Mouse (Mus musculus) gastrocnemius, adult 8-10 months (tissue): ENCODE measurements around the gene Gtpbp1. TPM values are rescaled to one million over a fixed set of nuclear protein-coding genes. Genes with fewer than 3 reads are reported as not detected.

Experiments used
- DNase-seq, 2 experiments: peaks; one replicate each; pipeline ENCODE4 v3.0.0; 2022; ENCODE audit warnings: low spot score in 2 of 2
- total RNA-seq, 4 experiments: library from RNA; stranded (reverse); gene quantifications; 2 replicates each; pipeline ENCODE4 v1.2.4; 2022

The Gtpbp1 gene
- total RNA-seq, 4 experiments from 2014 or later: 21.8 to 29.7 (median 24.0) TPM

GRCm38 (mm10) chr15:79752742-79753419 lies 62.2 kb downstream of the Gtpbp1 start:
- DNase-seq: no peak

- no peak for DNase-seq
Measured at GRCm38 (mm10) chr15:79753420-79753752, 62.7 kb downstream of the Gtpbp1 start.

DNA sequence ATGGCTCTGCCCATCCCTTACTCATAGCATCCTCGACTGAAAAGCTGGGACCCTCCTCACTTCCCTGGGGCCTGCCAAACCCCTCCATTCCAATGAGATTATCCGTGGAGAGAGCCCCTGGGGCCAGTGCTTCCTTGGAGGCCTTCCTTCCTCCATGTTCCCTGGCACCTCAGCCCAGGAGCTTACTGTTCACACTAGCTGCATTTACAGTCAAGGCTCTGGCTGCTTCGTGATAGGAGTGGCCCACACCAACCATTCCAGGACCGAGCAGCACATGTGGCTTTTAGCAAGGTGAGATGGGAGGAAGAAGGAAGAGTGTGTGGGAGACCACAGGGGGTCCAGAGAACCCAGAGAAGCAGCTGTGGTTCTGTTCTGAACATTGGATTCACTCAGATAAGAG lies 63.2 kb downstream of the Gtpbp1 start:
- no peak for DNase-seq

DNA sequence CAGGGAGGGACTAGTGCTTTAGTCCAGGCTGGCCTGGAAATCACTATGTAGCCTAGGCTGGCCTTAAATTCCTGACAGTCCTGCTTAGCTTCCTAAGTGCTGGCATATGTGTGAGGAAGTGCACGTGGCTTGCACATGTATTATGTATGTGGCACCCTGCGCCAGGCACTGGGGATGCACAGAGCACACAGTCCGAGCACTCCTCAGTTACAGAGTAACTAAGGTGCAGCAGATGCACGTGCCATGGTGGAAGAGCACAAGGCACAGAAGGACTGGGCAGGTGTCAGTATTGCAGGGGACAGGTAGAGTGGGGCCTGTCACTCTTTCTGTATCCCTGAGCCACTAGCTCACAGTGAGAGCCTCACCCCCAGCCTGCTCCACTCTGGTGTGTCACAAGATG lies 64.5 kb downstream of the Gtpbp1 start:
- no peak for DNase-seq

GRCm38 (mm10) chr15:79755977-79756625 lies 65.5 kb downstream of the Gtpbp1 start:
- DNase-seq: no peak

DNA sequence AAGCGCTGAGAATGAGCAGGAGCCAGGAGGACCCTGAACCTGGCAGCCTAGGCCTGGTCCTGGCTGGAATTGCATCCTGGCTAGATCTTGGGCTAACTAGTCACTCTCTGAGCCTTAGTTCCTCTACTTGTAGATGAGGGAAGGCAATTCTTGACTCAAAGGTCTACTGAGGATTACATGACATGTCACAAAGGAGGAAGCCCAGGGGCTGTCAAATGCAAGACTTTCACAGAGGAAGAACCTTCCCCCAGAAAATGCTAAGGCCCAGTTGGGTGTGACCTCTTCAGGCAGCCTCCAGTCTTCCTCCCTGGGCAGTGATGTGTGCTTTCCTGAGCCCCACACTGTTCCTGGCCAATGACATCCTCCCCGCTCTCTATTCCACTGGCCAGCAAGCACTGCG lies 66.5 kb downstream of the Gtpbp1 start:
- DNase-seq: no peak

- DNase-seq: no peak
Measured at GRCm38 (mm10) chr15:79760956-79761355, 70.3 kb downstream of the Gtpbp1 start.

GRCm38 (mm10) chr15:79763001-79763400 lies 72.4 kb downstream of the Gtpbp1 start:
- no peak for DNase-seq

DNA sequence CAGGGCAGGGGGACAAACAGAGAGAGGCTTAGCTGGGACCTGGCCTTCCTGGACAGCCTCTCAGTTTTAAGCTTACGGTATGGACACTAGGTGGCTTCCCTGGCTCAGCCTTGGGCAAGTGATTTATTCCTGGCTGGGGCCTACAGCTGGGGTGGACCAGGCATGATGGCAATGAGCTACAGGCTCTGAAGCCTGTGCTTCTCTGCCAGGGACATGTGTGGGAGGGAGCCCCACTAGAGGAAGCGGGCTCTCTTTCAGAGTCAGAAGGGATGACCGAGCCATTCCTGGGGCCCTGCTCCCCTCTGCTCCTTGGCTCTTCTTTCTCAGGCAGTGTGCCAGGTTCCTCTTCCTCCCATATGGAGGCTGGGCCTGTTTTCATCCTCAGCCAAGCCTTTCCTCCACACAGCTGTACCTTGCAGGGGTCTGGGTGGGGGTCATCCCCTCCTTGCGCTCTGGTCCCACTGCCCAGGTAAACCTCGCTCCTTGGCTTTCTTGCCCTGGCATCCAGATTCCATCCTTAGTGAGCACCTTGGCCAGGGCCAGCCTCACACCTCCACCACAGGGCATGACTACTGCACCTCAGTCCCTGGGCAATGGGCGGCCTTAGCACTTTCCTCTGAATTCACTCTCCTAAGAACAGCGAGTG lies 73.1 kb downstream of the Gtpbp1 start:
- DNase-seq: no peak

DNA sequence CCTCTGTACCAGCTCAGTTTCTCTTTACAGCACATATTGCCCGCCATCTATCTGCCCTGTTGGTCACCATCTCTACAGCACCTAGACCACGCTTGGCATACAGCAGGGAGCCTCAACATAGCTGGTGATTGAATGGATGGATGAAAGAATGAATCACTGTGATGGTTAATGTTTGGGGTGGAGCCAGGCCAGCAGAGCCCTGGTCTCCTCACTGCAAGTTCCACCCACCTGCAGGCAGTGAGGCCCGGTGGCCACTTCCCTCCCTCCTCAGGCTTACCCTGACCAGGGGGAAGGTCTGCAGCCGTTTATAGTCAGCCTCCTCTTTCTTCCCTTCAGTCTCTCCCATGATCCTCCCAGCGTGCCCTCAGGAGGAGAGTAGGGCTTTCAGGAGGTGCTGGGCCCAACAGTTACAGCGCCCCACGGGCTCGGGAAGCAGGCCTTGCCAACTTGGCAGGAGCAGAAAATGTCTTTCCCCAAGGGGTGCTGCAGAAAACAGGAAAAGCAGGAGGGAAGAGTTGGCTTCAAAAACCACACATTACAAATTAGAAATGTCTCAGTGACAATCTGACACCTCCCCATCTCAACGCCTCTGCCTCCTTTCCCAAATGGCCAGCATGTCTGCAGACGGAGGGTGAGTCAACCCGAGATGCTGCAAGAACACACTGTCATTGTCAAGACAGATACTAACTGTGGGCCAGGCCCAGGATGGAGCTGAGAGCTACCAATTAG lies 74.1 kb downstream of the Gtpbp1 start:
- DNase-seq: no peak

- no peak for DNase-seq
Measured at GRCm38 (mm10) chr15:79765361-79765760, 74.7 kb downstream of the Gtpbp1 start.

DNA sequence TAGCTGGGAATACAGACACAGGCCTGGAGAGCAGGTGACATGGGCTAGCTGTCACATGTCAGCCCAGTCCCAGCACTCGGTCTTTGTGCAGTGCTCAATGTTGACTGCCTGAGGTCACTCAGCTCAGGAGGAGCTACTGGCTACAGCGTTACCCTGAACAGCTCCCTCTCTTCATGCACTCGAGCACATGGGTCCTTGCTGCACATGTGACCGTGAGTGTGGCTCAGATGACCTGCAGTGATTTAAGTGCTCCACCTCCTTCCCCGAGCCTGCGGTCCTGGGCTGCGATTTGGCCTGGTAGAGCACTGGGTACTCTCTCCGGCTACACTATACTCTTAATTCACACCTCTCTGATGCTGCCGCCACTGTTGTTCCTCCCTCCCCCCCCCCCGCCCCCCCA lies 75.5 kb downstream of the Gtpbp1 start:
- no peak for DNase-seq

- no peak for DNase-seq
Measured at GRCm38 (mm10) chr15:79766586-79767071, 76.0 kb downstream of the Gtpbp1 start.

DNA sequence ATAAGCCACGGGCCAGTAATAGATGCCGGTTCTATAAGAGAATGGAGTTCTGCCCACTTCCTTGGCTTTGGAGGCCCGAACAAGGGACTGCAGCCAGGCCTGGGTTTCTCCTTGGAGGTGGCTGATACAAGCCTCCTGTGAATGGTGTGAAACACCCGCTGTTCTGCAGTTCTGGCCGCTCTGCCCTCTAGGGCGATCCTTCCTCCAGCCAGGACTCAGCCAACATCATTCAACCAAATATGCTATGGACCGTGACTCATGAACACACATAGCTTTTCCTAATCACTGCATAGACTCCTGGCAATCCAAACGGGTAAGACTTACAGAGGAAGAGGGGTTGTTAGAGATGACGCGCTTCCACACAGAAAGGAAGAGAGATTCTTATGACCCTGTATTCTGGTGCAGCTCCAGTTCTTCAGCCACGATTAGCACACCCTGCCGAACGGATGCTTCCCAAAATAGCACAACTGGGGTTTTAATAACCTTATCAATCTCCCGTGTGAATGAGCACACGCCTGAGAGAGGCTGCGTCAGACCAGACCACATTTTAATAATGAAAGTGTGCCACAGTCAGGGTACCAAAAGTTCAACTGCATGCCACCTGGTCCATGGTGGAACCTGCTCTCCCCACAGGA lies 76.8 kb downstream of the Gtpbp1 start:
- no peak for DNase-seq

GRCm38 (mm10) chr15:79768302-79768701 lies 77.7 kb downstream of the Gtpbp1 start:
- DNase-seq: no peak

DNA sequence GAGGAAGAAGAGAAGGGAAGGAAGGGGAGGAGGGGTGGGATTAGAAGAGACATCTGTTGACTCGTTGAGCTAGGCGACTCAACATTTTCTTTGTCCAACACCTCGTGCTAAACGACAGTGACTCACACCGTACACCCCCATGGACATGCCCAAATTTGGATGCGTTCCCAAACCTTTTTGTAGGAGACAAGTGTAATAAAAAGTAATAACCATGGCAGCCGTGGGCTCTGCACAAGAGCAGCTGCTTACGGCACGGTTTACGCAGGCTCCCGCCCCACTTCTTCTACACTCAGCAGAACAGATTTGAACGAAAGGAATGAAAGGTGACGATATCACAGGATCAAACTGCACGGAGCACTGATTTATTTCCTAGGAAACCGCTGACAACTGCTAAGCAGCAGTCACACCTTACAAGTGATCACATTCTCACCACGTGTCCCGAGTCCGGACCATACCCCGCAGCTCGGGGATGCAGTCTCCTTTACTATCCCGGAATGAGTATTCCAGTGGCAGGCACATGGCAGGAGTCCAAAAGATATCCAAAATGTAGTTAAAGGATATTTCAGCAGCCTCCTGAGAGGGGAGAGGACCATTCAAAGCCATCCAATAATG lies 80.1 kb downstream of the Gtpbp1 start:
- DNase-seq: no peak

Other genes starting within 250 kb of the Gtpbp1 start
- gene Csnk1e, start 235.3 kb upstream of the Gtpbp1 start, total RNA-seq: 10 to 100 TPM; 54.1 to 61.3 (median 59.2) TPM
- gene Kcnj4, start 185.6 kb upstream of the Gtpbp1 start, total RNA-seq: under 1 TPM in 1 of 4 experiments, not detected in 3; 0.19 TPM
- gene Kdelr3, start 174.4 kb upstream of the Gtpbp1 start, total RNA-seq: 1 to 10 TPM in 2 of 4 experiments, under 1 TPM in 2; 0.80 to 1.2 (median 1.0) TPM
- gene Ddx17, start 144.1 kb upstream of the Gtpbp1 start, total RNA-seq: 10 to 100 TPM; 40.2 to 59.7 (median 49.7) TPM
- gene Dmc1, start 85.7 kb upstream of the Gtpbp1 start, total RNA-seq: not detected
- 1 to 10 TPM in 1 of 4 experiments, under 1 TPM in 3; 0.27 to 1.1 (median 0.84) TPM for gene Fam227a, start 31.9 kb upstream of the Gtpbp1 start, total RNA-seq
- gene Cby1, start 31.6 kb upstream of the Gtpbp1 start, total RNA-seq: 10 to 100 TPM; 14.1 to 15.8 (median 14.4) TPM
- gene Tomm22, start 20.0 kb upstream of the Gtpbp1 start, total RNA-seq: 10 to 100 TPM; 56.0 to 62.6 (median 58.7) TPM
- gene Josd1, start 2.9 kb upstream of the Gtpbp1 start, total RNA-seq: 10 to 100 TPM; 10.2 to 18.0 (median 13.5) TPM
- gene Sun2, start 51.7 kb downstream of the Gtpbp1 start, total RNA-seq: 10 to 100 TPM; 76.6 to 84.7 (median 80.3) TPM
- 1 to 10 TPM; 4.8 to 6.5 (median 5.2) TPM for gene Dnal4, start 87.0 kb downstream of the Gtpbp1 start, total RNA-seq
- under 1 TPM; 0.39 to 0.99 (median 0.64) TPM for gene Nptxr, start 113.9 kb downstream of the Gtpbp1 start, total RNA-seq
- gene Npcd, start 143.4 kb downstream of the Gtpbp1 start, total RNA-seq: under 1 TPM in 2 of 4 experiments, not detected in 2; 0.32 to 0.47 TPM
- 1 to 10 TPM; 6.1 to 8.5 (median 7.9) TPM for gene Cbx6, start 143.8 kb downstream of the Gtpbp1 start, total RNA-seq
- gene Apobec3, start 200.8 kb downstream of the Gtpbp1 start, total RNA-seq: 1 to 10 TPM; 1.4 to 2.4 (median 2.0) TPM